Mouse (Mus musculus) myocyte (in vitro differentiated cells): ENCODE measurements at regions not wholly inside any gene's neighbourhood (a gene's known extent, or its start where the extent isn't known, plus 50 kb on each side); places are given as distances from the start of the nearest gene placed in this dataset.

ENCODE experiments used
- CEBPB ChIP-seq: IDR thresholded peaks from 2 replicates; pipeline ENCODE4 v1.6.1; 2011; ENCODE audit warnings: mild to moderate bottlenecking, moderate library complexity; ENCODE audit not compliant: poor library complexity, insufficient read depth, severe bottlenecking
- E2F4 ChIP-seq: IDR thresholded peaks from one replicate; pipeline ENCODE4 v1.6.1; 2011; ENCODE audit warnings: mild to moderate bottlenecking, control low read depth, moderate library complexity; ENCODE audit not compliant: insufficient read depth
- MAX ChIP-seq: IDR thresholded peaks from one replicate; pipeline ENCODE4 v1.6.1; 2011; ENCODE audit warnings: low read depth, mild to moderate bottlenecking, control low read depth
- POLR2A ChIP-seq: IDR thresholded peaks from one replicate; pipeline ENCODE4 v1.6.1; 2011; ENCODE audit warnings: low read depth, mild to moderate bottlenecking, control low read depth, moderate library complexity; ENCODE audit not compliant: insufficient read length
- POLR2AphosphoS2 ChIP-seq: IDR thresholded peaks from one replicate; pipeline ENCODE4 v1.6.1; 2011; ENCODE audit warnings: low read depth, control low read depth; ENCODE audit not compliant: insufficient read length
- SRF ChIP-seq: IDR thresholded peaks from one replicate; pipeline ENCODE4 v1.6.1; 2011; ENCODE audit warnings: low read depth; ENCODE audit not compliant: control insufficient read depth, insufficient read length
- TCF12 ChIP-seq: IDR thresholded peaks from one replicate; pipeline ENCODE4 v1.6.1; 2011; ENCODE audit warnings: mild to moderate bottlenecking, control low read depth; ENCODE audit not compliant: poor library complexity, insufficient read depth, severe bottlenecking
- USF1 ChIP-seq: IDR thresholded peaks from one replicate; pipeline ENCODE4 v1.6.1; 2011; ENCODE audit warnings: low read depth, mild to moderate bottlenecking, control low read depth, moderate library complexity

GRCm38 (mm10) chr12:106890319-106890718, 598.1 kb upstream of the 3110018I06Rik start:
- TF ChIP-seq CEBPB (no peak), TCF12 (no peak), POLR2A (no peak), E2F4 (no peak), MAX (no peak), POLR2AphosphoS2 (no peak), SRF (no peak), USF1 (no peak)
